ENCODE assay signal across 22 mouse cellular contexts in genomic region chr19:56448784-56449183, GRCm38 (mm10). TPM values are rescaled to one million over a fixed set of nuclear protein-coding genes. Genes with fewer than 3 reads are reported as not detected.
DNase-seq lines count a peak whose midpoint lies in the region; ATAC-seq and TF ChIP-seq lines count a peak whose summit lies in the region.
"Had no signal": no experiment of that assay in that cellular context is flagged by ENCODE, and none has a peak within 500 bp of the region (broad histone marks: within the 10 kb centered on the region; RNA-seq: fewer than 3 reads in every experiment).

No protein-coding gene starts in this region.

- H3K9ac ChIP-seq in lung, embryonic 14.5 days: no peak overlapping the region
- no peak overlapping the region for H3K9ac ChIP-seq in MEL (ENCODE audit: control insufficient read depth, low read depth, low read length, poor library complexity, severe bottlenecking)
- no peak overlapping the region for H3K9ac ChIP-seq in hindbrain, embryonic 16.5 days (ENCODE audit: low read depth, low read length)
- H3K9ac ChIP-seq: embryonic facial prominence, embryonic 12.5 days; forebrain, embryonic 13.5 days; forebrain, embryonic 15.5 days had no signal

- H3K4me1 ChIP-seq in lung, embryonic 14.5 days (ENCODE audit: insufficient read depth): 0 out of 2 replicates have a peak, but pooled peaks cover 4% of the 10 kb centered on the region
- H3K4me1 ChIP-seq in MEL (ENCODE audit: control insufficient read depth in 1 of 2, insufficient read depth in 2 of 2, low read length in 2 of 2): no peaks in the 10 kb centered on the region
- no peaks in the 10 kb centered on the region for H3K4me1 ChIP-seq in hindbrain, embryonic 16.5 days (ENCODE audit: control insufficient read depth, insufficient read depth, low read depth, low read length)
- H3K4me1 ChIP-seq: forebrain, embryonic 13.5 days; forebrain, embryonic 15.5 days had no signal

- no peaks in the 10 kb centered on the region for H3K9me3 ChIP-seq in lung, embryonic 14.5 days (ENCODE audit: low read depth, low read length)
- H3K9me3 ChIP-seq in MEL (replicated peaks; ENCODE audit: insufficient read depth, low read length): no peaks in the 10 kb centered on the region
- no peaks in the 10 kb centered on the region for H3K9me3 ChIP-seq in hindbrain, embryonic 16.5 days (ENCODE audit: control insufficient read depth, low read length)
- H3K9me3 ChIP-seq: embryonic facial prominence, embryonic 10.5 days; embryonic facial prominence, embryonic 12.5 days; forebrain, embryonic 13.5 days; forebrain, embryonic 15.5 days had no signal

- DNase-seq in layer of hippocampus, adult 2 months (ENCODE audit: low spot score in 2 of 2): no peak
- DNase-seq in layer of hippocampus, postnatal 10 days (ENCODE audit: low spot score in 2 of 2): no peak
- DNase-seq in lung, embryonic 14.5 days: no peak
- no peak for DNase-seq in lung, adult 18-20 months
- DNase-seq in MEL (ENCODE audit: low read depth, low spot score): no peak
- DNase-seq: adrenal gland, adult 8-10 months; adrenal gland, postnatal 14 days; adrenal gland, postnatal 36 days; cerebellum, adult 11-12 months; cerebellum, adult 2 months; cerebellum, adult 9-10 months; cerebellum, postnatal 10 days; cerebellum, postnatal 25 days had no signal

- peak; percentile 52 for TF ChIP-seq RAD21 in MEL (IDR thresholded peaks at IDR 0.05; ENCODE audit: low read depth, low read length)

- H3K4me3 ChIP-seq in layer of hippocampus, adult 2 months: no peak overlapping the region
- no peak overlapping the region for H3K4me3 ChIP-seq in lung, embryonic 14.5 days (ENCODE audit: low read depth, low read length)
- H3K4me3 ChIP-seq in MEL (ENCODE audit: control insufficient read depth in 1 of 2, insufficient read depth in 1 of 2, low read depth in 2 of 2, low read length in 2 of 2): no peak overlapping the region
- H3K4me3 ChIP-seq in hindbrain, embryonic 16.5 days (ENCODE audit: low read length): no peak overlapping the region
- H3K4me3 ChIP-seq: embryonic facial prominence, embryonic 10.5 days; embryonic facial prominence, embryonic 12.5 days; forebrain, embryonic 13.5 days; forebrain, embryonic 15.5 days had no signal

- 95% methylated on average over 4 of the region's 4 CpGs for WGBS in lung, embryonic 14.5 days
- WGBS in hindbrain, embryonic 16.5 days: 93% methylated on average over 4 of the region's 4 CpGs

- H3K27me3 ChIP-seq in lung, embryonic 14.5 days (ENCODE audit: insufficient read depth, low read length): no peaks in the 10 kb centered on the region
- no peaks in the 10 kb centered on the region for H3K27me3 ChIP-seq in MEL (ENCODE audit: control insufficient read depth in 1 of 2, insufficient read depth in 2 of 2, low read length in 2 of 2)
- no peaks in the 10 kb centered on the region for H3K27me3 ChIP-seq in hindbrain, embryonic 16.5 days (replicated peaks; ENCODE audit: control insufficient read depth, insufficient read depth, low read length)
- H3K27me3 ChIP-seq: embryonic facial prominence, embryonic 12.5 days; forebrain, embryonic 13.5 days; forebrain, embryonic 15.5 days; Patski had no signal

- TF ChIP-seq EP300 in MEL (IDR thresholded peaks at IDR 0.05; ENCODE audit: low read depth in 1 of 2, low read length in 2 of 2): no peak

- H3K36me3 ChIP-seq in lung, embryonic 14.5 days (ENCODE audit: insufficient read depth): no peaks in the 10 kb centered on the region
- 0 out of 4 replicates have a peak, but pooled peaks cover 0 to 2% of the 10 kb centered on the region in 2 experiments for H3K36me3 ChIP-seq in MEL (ENCODE audit: control insufficient read depth in 1 of 2, insufficient read depth in 2 of 2, low read length in 2 of 2)
- H3K36me3 ChIP-seq in hindbrain, embryonic 16.5 days (ENCODE audit: control insufficient read depth, insufficient read depth, low read length): no peaks in the 10 kb centered on the region
- H3K36me3 ChIP-seq: embryonic facial prominence, embryonic 10.5 days; embryonic facial prominence, embryonic 12.5 days; forebrain, embryonic 15.5 days had no signal

- ATAC-seq in lung, embryonic 14.5 days (ENCODE audit: insufficient read depth): no peak
- no peak for ATAC-seq in hindbrain, embryonic 16.5 days
- ATAC-seq: activated CD4-positive, CD25-positive, alpha-beta regulatory T cell, adult 4 months; forebrain, embryonic 13.5 days; forebrain, embryonic 15.5 days; Patski had no signal

- no peaks in the 10 kb centered on the region for H3K79me2 ChIP-seq in MEL (ENCODE audit: control insufficient read depth, insufficient read depth, low read length, poor library complexity)

- peak; percentile 13; the same call in 1 of the 2 replicates for TF ChIP-seq CTCF in layer of hippocampus, adult 2 months (conservative IDR thresholded peaks at IDR 0.05)
- TF ChIP-seq CTCF in lung, embryonic 14.5 days (IDR thresholded peaks at IDR 0.05; ENCODE audit: low read depth): 0 out of 2 replicates have a peak, but pooled peaks have one; percentile 10
- TF ChIP-seq CTCF in MEL (IDR thresholded peaks at IDR 0.05 in 2 of 3, conservative IDR thresholded peaks at IDR 0.05 in 1 of 3; ENCODE audit: control insufficient read depth in 1 of 3, insufficient read depth in 1 of 3, low read depth in 2 of 3, low read length in 3 of 3, poor library complexity in 1 of 3, severe bottlenecking in 1 of 3): peak; percentile 20 to 37 (median 29); a peak in 4 of 6 replicates

- TF ChIP-seq POLR2A in MEL (IDR thresholded peaks at IDR 0.05; ENCODE audit: control insufficient read depth in 1 of 2, insufficient read depth in 1 of 2, low read depth in 1 of 2, low read length in 2 of 2, poor library complexity in 1 of 2): no peak

- no peak overlapping the region for H3K27ac ChIP-seq in layer of hippocampus, adult 2 months
- H3K27ac ChIP-seq in lung, embryonic 14.5 days (ENCODE audit: low read depth): no peak overlapping the region
- H3K27ac ChIP-seq in MEL (ENCODE audit: control insufficient read depth, low read depth, low read length): no peak overlapping the region
- H3K27ac ChIP-seq in hindbrain, embryonic 16.5 days (ENCODE audit: low read depth, low read length): no peak overlapping the region
- H3K27ac ChIP-seq: embryonic facial prominence, embryonic 10.5 days; embryonic facial prominence, embryonic 12.5 days; forebrain, embryonic 13.5 days; forebrain, embryonic 15.5 days had no signal

- no peak overlapping the region for H3K4me2 ChIP-seq in lung, embryonic 14.5 days
- no peak overlapping the region for H3K4me2 ChIP-seq in hindbrain, embryonic 16.5 days (ENCODE audit: low read length)
- H3K4me2 ChIP-seq: embryonic facial prominence, embryonic 12.5 days; forebrain, embryonic 13.5 days; forebrain, embryonic 15.5 days had no signal

TF ChIP-seq in MEL, 35 proteins besides CTCF, POLR2A, EP300 and RAD21:
- TF ChIP-seq NRF1 (IDR thresholded peaks at IDR 0.05; ENCODE audit: insufficient read depth, low read depth, low read length, poor library complexity, severe bottlenecking): no peak
- peak; percentile 55 for TF ChIP-seq SMC3 (IDR thresholded peaks at IDR 0.05; ENCODE audit: low read depth, low read length)
- no peak for TF ChIP-seq ZMIZ1 (IDR thresholded peaks at IDR 0.05; ENCODE audit: low read depth, low read length)
- TF ChIP-seq ZC3H11A (IDR thresholded peaks at IDR 0.05; ENCODE audit: low read depth, low read length): peak; percentile 68

RNA-seq across cellular contexts. Expression of gene Plekhs1, which starts 12.7 kb away (rescaled TPM):
- under 1 TPM; 0.17 to 0.54 TPM for total RNA-seq in layer of hippocampus, adult 2 months (2021)
- under 1 TPM; 0.33 to 0.41 TPM for total RNA-seq in layer of hippocampus, postnatal 10 days (2021)
- 0.61 and 1.0 TPM in 2 replicates for polyA plus RNA-seq in lung, embryonic 14.5 days (2014; fragmentation: Nextera tagmentation; extraction: Ambion mirVana)
- total RNA-seq in MEL (2012; rRNA removed): 0.42 and 0.85 TPM in 2 replicates
- polyA plus RNA-seq in MEL (2012; ENCODE audit: insufficient read depth in 1 of 2, insufficient read length in 2 of 2, low read depth in 1 of 2, low replicate concordance in 2 of 2, missing spikeins in 1 of 2): under 1 TPM in 1 of 2 experiments, not detected in 1; 0.84 TPM
- 0.22 and 0.25 TPM in 2 replicates for polyA plus RNA-seq in hindbrain, embryonic 16.5 days (2015; fragmentation: Nextera tagmentation; extraction: Ambion mirVana)
- total RNA-seq: adrenal gland, adult 18-20 months had no signal
- polyA plus RNA-seq: C2C12 had no signal

RNA-seq across cellular contexts. Expression of gene Casp7, which starts 51.9 kb away (rescaled TPM):
- 1 to 10 TPM; 2.3 to 2.6 TPM for total RNA-seq in layer of hippocampus, adult 2 months (2021)
- total RNA-seq in layer of hippocampus, postnatal 10 days (2021): 1 to 10 TPM; 7.1 to 8.9 TPM
- polyA plus RNA-seq in lung, embryonic 14.5 days (2014; fragmentation: Nextera tagmentation; extraction: Ambion mirVana): 30.7 and 32.1 TPM in 2 replicates
- 53.9 and 70.4 TPM in 2 replicates for total RNA-seq in MEL (2012; rRNA removed)
- polyA plus RNA-seq in MEL (2012; ENCODE audit: insufficient read depth in 1 of 2, insufficient read length in 2 of 2, low read depth in 1 of 2, low replicate concordance in 2 of 2, missing spikeins in 1 of 2): 10 to 100 TPM in 1 of 2 experiments, not detected in 1; 69.4 TPM
- 24.5 and 25.5 TPM in 2 replicates for polyA plus RNA-seq in hindbrain, embryonic 16.5 days (2015; fragmentation: Nextera tagmentation; extraction: Ambion mirVana)

RNA-seq across cellular contexts. Expression of gene Nrap, which starts 58.9 kb away (rescaled TPM):
- under 1 TPM; 0.15 TPM for total RNA-seq in layer of hippocampus, adult 2 months (2021)
- under 1 TPM; 0.18 to 0.30 TPM for total RNA-seq in layer of hippocampus, postnatal 10 days (2021)
- polyA plus RNA-seq in lung, embryonic 14.5 days (2014; fragmentation: Nextera tagmentation; extraction: Ambion mirVana): 0.18 and 0.32 TPM in 2 replicates
- 0.07 and 0.08 TPM in 2 replicates for total RNA-seq in MEL (2012; rRNA removed)
- polyA plus RNA-seq in MEL (2012; ENCODE audit: insufficient read depth in 1 of 2, insufficient read length in 2 of 2, low read depth in 1 of 2, low replicate concordance in 2 of 2, missing spikeins in 1 of 2): under 1 TPM in 1 of 2 experiments, not detected in 1; 0.11 TPM
- 0.24 and 0.79 TPM in 2 replicates for polyA plus RNA-seq in hindbrain, embryonic 16.5 days (2015; fragmentation: Nextera tagmentation; extraction: Ambion mirVana)
- polyA plus RNA-seq: activated CD4-positive, CD25-positive, alpha-beta regulatory T cell, adult 4 months had no signal
